Mouse (Mus musculus) CH12.LX (cell line): ENCODE measurements at regions not wholly inside any gene's neighbourhood (a gene's known extent, or its start where the extent isn't known, plus 50 kb on each side); places are given as distances from the start of the nearest gene placed in this dataset.

Experiments
- DNase-seq: peaks from one replicate; pipeline ENCODE4 v3.0.0-alpha.2; 2013; ENCODE audit errors: extremely low read depth
- H3K27ac ChIP-seq: 2 replicates; pipeline ENCODE4 v1.5.1; 2012; ENCODE audit warnings: low read depth, mild to moderate bottlenecking, control low read depth, moderate library complexity; ENCODE audit not compliant: insufficient read depth
- H3K27me3 ChIP-seq: replicated peaks from 2 replicates; pipeline ENCODE3; 2012; ENCODE audit warnings: inconsistent platforms
- H3K36me3 ChIP-seq, 2 experiments: replicated peaks in 1 of 2; 2 replicates each; pipeline versions ENCODE3 to v1.6.1; 2012; ENCODE audit warnings: inconsistent platforms in 1 of 2, low read length in 1 of 2, mild to moderate bottlenecking in 1 of 2, mixed read lengths in 1 of 2, moderate library complexity in 1 of 2; ENCODE audit not compliant: control insufficient read depth in 1 of 2, insufficient read depth in 1 of 2
- H3K4me1 ChIP-seq, 2 experiments: 2 replicates each; pipeline ENCODE4 v1.6.1; 2012; ENCODE audit warnings: inconsistent platforms in 1 of 2, moderate library complexity in 1 of 2; ENCODE audit not compliant: insufficient read depth in 2 of 2, control insufficient read depth in 1 of 2
- H3K4me2 ChIP-seq: 2 replicates; pipeline ENCODE4 v1.6.1; 2012; ENCODE audit warnings: low read depth, mild to moderate bottlenecking, control low read depth; ENCODE audit not compliant: poor library complexity, insufficient read depth, severe bottlenecking
- H3K4me3 ChIP-seq, 3 experiments: fragments of 150-350 bp in 1 of 3; sonication (generic) in 1 of 3; replicated peaks in 1 of 3; 2 replicates each; pipeline versions ENCODE3 to v1.5.1; 2011 to 2012; ENCODE audit warnings: low read depth in 2 of 3, low read length in 2 of 3, mild to moderate bottlenecking in 2 of 3, moderate library complexity in 2 of 3, control low read depth in 1 of 3, improper control_type of control experiment in 1 of 3, inconsistent platforms in 1 of 3, mixed read lengths in 1 of 3; ENCODE audit not compliant: poor library complexity in 1 of 3
- H3K79me2 ChIP-seq: replicated peaks from 2 replicates; pipeline ENCODE4 v1.6.1; 2012; ENCODE audit warnings: mild to moderate bottlenecking, moderate library complexity; ENCODE audit not compliant: control insufficient read depth, poor library complexity, insufficient read depth, severe bottlenecking; ENCODE audit errors: extremely low read depth
- H3K9ac ChIP-seq: 2 replicates; pipeline ENCODE4 v1.6.1; 2012; ENCODE audit warnings: low read depth, mild to moderate bottlenecking, control low read depth, moderate library complexity; ENCODE audit not compliant: insufficient read depth
- H3K9me3 ChIP-seq: replicated peaks from 2 replicates; pipeline ENCODE3; 2012; ENCODE audit warnings: low read length, inconsistent platforms, mixed read lengths
- BHLHE40 ChIP-seq: IDR thresholded peaks from 2 replicates; pipeline ENCODE4 v1.6.1; 2011; ENCODE audit warnings: mild to moderate bottlenecking, low read depth, low read length, improper control_type of control experiment
- CHD1 ChIP-seq: IDR thresholded peaks from 2 replicates; pipeline ENCODE4 v1.6.1; 2012; ENCODE audit warnings: low read depth, low read length, improper control_type of control experiment, inconsistent platforms
- CHD2 ChIP-seq: IDR thresholded peaks from 2 replicates; pipeline ENCODE4 v1.6.1; 2011; ENCODE audit warnings: low read length, improper control_type of control experiment
- CTCF ChIP-seq, 2 experiments: IDR thresholded peaks in 1 of 2; conservative IDR thresholded peaks in 1 of 2; 2 replicates each; pipeline ENCODE4 v1.5.1; 2011 to 2012; ENCODE audit warnings: low read depth in 2 of 2, low read length in 2 of 2, improper control_type of control experiment in 1 of 2, inconsistent platforms in 1 of 2, mild to moderate bottlenecking in 1 of 2, moderate library complexity in 1 of 2
- E2F4 ChIP-seq: IDR thresholded peaks from 2 replicates; pipeline ENCODE4 v1.6.1; 2011; ENCODE audit warnings: low read depth, low read length, improper control_type of control experiment; ENCODE audit not compliant: insufficient replicate concordance
- GABPA ChIP-seq: IDR thresholded peaks from 2 replicates; pipeline ENCODE4 v1.6.1; 2012; ENCODE audit warnings: low read depth, low read length, improper control_type of control experiment, inconsistent platforms; ENCODE audit not compliant: insufficient replicate concordance
- HCFC1 ChIP-seq: IDR thresholded peaks from 2 replicates; pipeline ENCODE4 v1.6.1; 2012; ENCODE audit warnings: low read depth, mild to moderate bottlenecking, inconsistent platforms, low read length, improper control_type of control experiment
- JUN ChIP-seq: IDR thresholded peaks from 2 replicates; pipeline ENCODE4 v1.6.1; 2011; ENCODE audit warnings: low read depth, mild to moderate bottlenecking, low read length, improper control_type of control experiment, moderate library complexity; ENCODE audit not compliant: insufficient read depth
- MAFK ChIP-seq: IDR thresholded peaks from 2 replicates; pipeline ENCODE4 v1.6.1; 2011; ENCODE audit warnings: low read length, improper control_type of control experiment; ENCODE audit not compliant: insufficient replicate concordance
- MAZ ChIP-seq: IDR thresholded peaks from 2 replicates; pipeline ENCODE4 v1.6.1; 2012; ENCODE audit warnings: low read depth, mild to moderate bottlenecking, inconsistent platforms, low read length, improper control_type of control experiment, moderate library complexity
- MXI1 ChIP-seq: IDR thresholded peaks from 2 replicates; pipeline ENCODE4 v1.6.1; 2011; ENCODE audit warnings: mild to moderate bottlenecking, low read depth, low read length, improper control_type of control experiment
- MYC ChIP-seq: IDR thresholded peaks from 2 replicates; pipeline ENCODE4 v1.6.1; 2011; ENCODE audit warnings: low read depth, mild to moderate bottlenecking, improper control_type of control experiment, low read length
- NRF1 ChIP-seq: IDR thresholded peaks from 2 replicates; pipeline ENCODE4 v1.6.1; 2014; ENCODE audit warnings: low read depth, mild to moderate bottlenecking, inconsistent platforms, low read length, improper control_type of control experiment, moderate library complexity
- PAX5 ChIP-seq: IDR thresholded peaks from 2 replicates; pipeline ENCODE4 v1.6.1; 2012; ENCODE audit warnings: low read length, inconsistent platforms, mixed read lengths
- POLR2A ChIP-seq: IDR thresholded peaks from 2 replicates; pipeline ENCODE4 v1.6.1; 2011; ENCODE audit warnings: low read depth, mild to moderate bottlenecking, improper control_type of control experiment, low read length
- POLR2AphosphoS2 ChIP-seq: IDR thresholded peaks from 2 replicates; pipeline ENCODE4 v1.6.1; 2011; ENCODE audit warnings: low read depth, low read length, improper control_type of control experiment
- SMC3 ChIP-seq: IDR thresholded peaks from 2 replicates; pipeline ENCODE4 v1.6.1; 2011; ENCODE audit warnings: low read depth, low read length, improper control_type of control experiment
- USF2 ChIP-seq: conservative IDR thresholded peaks from 2 replicates; pipeline ENCODE4 v1.6.1; 2011; ENCODE audit warnings: low read depth, low read length, improper control_type of control experiment
- ZKSCAN1 ChIP-seq: IDR thresholded peaks from 2 replicates; pipeline ENCODE4 v1.6.1; 2012; ENCODE audit warnings: low read depth, inconsistent platforms, low read length, improper control_type of control experiment, borderline replicate concordance
- dilution Hi-C: fragments of 300-500 bp; cut with MboI; formaldehyde crosslinking; loops from 2 replicates; pipeline ENCODE4 v1.14.3; 2020; ENCODE audit warnings: low sequenced_read_pairs; ENCODE audit not compliant: extremely low pct_unique_long_range_greater_than_20kb, extremely low pct_ligation_motif_present
- in situ Hi-C: fragments of 300-500 bp; cut with MboI; formaldehyde crosslinking; loops from 3 replicates; pipeline ENCODE4 v1.14.3; 2019; ENCODE audit warnings: low sequenced_read_pairs, low pct_ligation_motif_present, low pct_unique_long_range_greater_than_20kb, mixed read lengths

DNA sequence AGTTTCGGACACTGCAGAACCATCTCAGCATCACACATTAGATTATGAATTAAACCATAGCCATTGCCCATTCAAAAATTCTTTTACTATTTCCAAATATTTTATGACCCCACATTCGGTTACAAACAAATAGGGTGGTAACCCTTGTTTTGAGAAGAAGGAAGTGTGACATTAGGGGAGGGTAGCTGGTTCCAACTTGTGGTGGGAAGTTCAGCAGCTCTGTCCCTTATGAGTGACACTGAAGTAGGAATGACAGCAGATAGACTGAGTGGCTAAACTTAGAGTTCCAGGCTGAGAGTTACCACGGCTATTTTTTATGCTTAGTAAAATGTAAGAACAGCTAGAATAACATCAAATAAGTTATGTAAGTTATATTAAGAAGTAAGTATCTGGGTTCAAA, 257.1 kb upstream of the Pkn2 start:
- no peak for DNase-seq
- Histone ChIP-seq H3K9me3 (no peaks in the 10 kb centered on the region), H3K36me3 (no peaks in the 10 kb centered on the region), H3K4me3 (no peak overlapping the region), H3K27ac (no peak overlapping the region), H3K79me2 (no peaks in the 10 kb centered on the region), H3K9ac (no peak overlapping the region), H3K4me2 (no peak overlapping the region), H3K27me3 (no peaks in the 10 kb centered on the region), H3K4me1 (no peaks in the 10 kb centered on the region)
- in situ Hi-C loops, result no loop called here
- dilution Hi-C loops, result no loop called here
- TF ChIP-seq MYC (no peak), MAZ (no peak), CHD1 (no peak)

DNA sequence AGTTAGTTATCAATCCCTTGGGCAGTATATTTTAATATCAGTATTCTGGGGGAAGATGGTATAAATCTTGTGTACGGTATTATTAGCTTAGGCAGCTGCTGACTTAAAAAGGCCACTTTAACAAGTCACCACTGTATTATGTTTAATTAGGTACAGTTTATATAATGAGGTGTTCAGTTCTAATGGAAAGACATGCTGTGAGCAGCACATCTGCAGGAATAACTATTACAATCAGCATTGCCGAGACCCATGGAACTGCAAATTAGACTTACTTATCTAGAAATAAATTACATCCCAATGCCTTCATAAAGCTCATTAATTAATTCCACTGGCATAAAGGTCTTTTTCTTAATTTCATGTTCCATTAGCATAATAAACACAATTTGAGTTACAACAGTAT, 252.7 kb upstream of the Pkn2 start:
- DNase-seq, result no peak
- no peak overlapping the region for H3K27ac ChIP-seq
- H3K4me2 ChIP-seq, result no peak overlapping the region
- TF ChIP-seq CHD1 (no peak), NRF1 (no peak), CHD2 (no peak), USF2 (no peak), MAZ (no peak), POLR2A (no peak), MXI1 (no peak), E2F4 (no peak), GABPA (no peak), HCFC1 (no peak), BHLHE40 (no peak), MAFK (no peak), CTCF (conservative IDR thresholded peaks at IDR 0.05 in 1 of 2, IDR thresholded peaks at IDR 0.05 in 1 of 2; ENCODE audit: low read depth in 2 of 2, low read length in 2 of 2) (no peak), PAX5 (no peak), JUN (no peak), ZKSCAN1 (no peak), POLR2AphosphoS2 (no peak), SMC3 (no peak)
- no peaks in the 10 kb centered on the region for H3K27me3 ChIP-seq
- no peaks in the 10 kb centered on the region for H3K79me2 ChIP-seq
- no peak overlapping the region for H3K4me3 ChIP-seq
- in situ Hi-C loops (no loop called here), dilution Hi-C loops (no loop called here)
- H3K9ac ChIP-seq, result no peak overlapping the region
- H3K36me3 ChIP-seq, result no peaks in the 10 kb centered on the region
- no peaks in the 10 kb centered on the region for H3K4me1 ChIP-seq
- no peaks in the 10 kb centered on the region for H3K9me3 ChIP-seq
